Mouse (Mus musculus) C2C12 (cell line): Measurements from ENCODE around the gene Rnf144a.

Source experiments
- CEBPB ChIP-seq: IDR thresholded peaks from one replicate; pipeline ENCODE4 v1.6.1; 2011; ENCODE audit warnings: low read depth, mild to moderate bottlenecking, control low read depth, moderate library complexity
- CTCF ChIP-seq: IDR thresholded peaks from one replicate; pipeline ENCODE4 v1.5.1; 2011; ENCODE audit not compliant: control insufficient read depth, insufficient read depth, insufficient read length
- FOSL1 ChIP-seq: IDR thresholded peaks from one replicate; pipeline ENCODE4 v1.8.0; 2011; ENCODE audit warnings: mild to moderate bottlenecking, low read length; ENCODE audit not compliant: poor library complexity, insufficient read depth, severe bottlenecking
- USF1 ChIP-seq: IDR thresholded peaks from one replicate; pipeline ENCODE4 v1.6.1; 2011; ENCODE audit warnings: low read depth, mild to moderate bottlenecking, control low read depth, moderate library complexity

DNA sequence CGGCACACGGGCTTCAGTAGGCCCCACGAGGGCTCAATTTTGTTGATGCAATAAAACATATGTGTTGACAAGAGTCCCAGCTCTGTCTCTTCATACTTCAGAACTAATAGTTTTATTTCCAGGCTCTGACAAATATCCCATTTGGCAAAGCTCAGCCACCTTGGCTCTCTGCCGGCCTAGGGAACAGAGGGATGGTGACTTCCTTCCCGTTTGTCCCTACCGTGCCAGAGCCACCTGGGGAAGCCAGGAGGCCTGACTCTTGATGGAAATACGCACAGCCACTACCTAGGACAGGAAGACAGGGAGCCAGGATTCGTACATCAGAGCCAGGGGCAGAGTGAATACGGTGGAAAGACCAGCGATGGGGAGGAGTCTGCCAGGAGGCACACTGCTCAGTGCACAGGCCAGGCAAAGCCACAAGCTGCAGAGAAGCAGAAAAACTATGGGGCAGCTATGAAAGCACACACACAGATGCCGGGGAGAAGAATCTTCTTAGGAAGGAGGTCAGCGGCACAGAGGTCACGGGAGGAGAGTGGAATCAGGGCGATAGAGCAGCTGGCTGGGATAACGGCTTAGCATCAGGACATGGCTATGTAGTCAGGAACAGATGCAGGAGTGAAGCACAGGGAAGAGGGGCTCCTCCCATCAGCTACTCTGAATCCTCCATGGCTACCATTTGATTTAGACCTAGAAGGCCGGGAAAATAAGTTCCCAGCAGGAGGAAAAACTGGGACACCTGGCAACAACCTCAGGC is 11.5 kb downstream of the Rnf144a start:
- TF ChIP-seq CTCF (no peak), USF1 (no peak), CEBPB (no peak), FOSL1 (no peak)
